Mouse (Mus musculus): ENCODE results near the gene Phyhipl. TPM values are rescaled to one million over a fixed set of nuclear protein-coding genes. Genes with fewer than 3 reads are reported as not detected.

Gene Phyhipl
- total RNA-seq, 2 experiments from 2014 or later, result 193 to 208 TPM

DNA sequence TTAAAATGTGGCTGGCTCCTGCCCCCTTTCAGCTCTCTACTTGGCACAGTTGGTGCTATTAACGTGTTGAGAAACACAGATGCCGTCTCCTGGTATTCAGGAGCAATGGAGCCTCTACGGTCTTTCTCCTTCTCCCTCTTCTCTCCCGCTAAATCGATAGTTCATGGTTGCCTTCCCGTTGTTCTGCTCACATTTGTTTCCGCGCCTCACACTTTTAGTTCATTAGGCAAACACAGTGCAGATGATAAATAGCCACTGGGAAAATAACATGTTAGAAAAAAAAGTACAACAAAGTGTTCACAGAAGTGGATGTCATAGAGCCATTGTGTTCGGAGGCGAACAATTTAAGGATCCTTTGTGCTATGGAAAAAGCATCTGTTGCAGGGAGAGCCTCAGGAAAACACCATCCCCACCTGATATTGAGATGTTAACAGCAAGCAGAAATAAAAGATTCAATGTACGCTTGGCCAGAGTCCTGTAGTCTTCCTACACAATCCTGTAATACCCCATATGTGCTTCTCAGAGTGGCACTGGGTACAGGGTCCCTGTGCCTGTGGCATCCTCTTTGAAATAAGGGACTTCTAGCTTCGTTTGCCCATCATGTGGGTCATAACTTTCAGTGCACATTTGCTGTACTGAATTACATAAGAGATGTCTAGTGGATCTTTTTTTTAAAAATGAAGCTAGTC, 18.0 kb downstream of the Phyhipl start:
- DNase-seq (ENCODE audit: low spot score in 2 of 2), result no peak

DNA sequence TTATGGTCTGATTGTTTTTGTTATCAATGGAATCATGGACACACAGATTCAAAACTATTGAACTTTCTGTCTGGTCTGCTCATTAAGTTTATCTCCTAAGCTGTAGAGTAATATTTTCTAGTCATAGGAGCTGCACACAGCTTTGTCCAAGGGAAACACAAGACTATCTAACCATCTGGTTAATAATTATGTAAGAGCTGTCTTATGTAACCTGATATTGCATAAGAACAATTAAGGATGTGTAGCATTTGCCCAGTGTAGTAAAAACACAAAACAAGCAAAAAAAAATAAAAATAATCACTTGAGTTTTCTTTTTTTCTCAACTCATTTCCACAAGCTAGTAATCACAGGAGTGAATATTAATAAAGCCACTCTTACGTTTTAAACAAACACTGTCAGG, 20.5 kb downstream of the Phyhipl start:
- DNase-seq (ENCODE audit: low spot score in 2 of 2), result no peak

DNA sequence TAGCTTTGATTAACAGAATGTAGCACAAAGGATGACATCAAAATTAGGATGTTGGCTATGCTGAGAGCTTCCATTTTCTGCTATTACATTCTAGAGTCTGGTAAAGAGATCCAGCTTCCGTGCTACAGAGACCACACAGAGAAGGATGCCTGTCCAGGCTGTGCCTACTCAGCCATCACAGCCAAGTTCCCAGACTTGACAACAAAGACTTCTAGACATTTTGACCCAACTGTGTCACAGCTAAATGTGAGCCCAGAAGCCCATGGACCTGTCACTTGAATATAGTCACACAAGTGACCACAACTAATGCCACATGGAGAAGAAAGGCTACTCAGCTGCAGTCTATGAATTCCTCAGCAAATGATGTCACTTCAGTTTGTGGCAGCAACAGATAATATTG, 24.6 kb downstream of the Phyhipl start:
- DNase-seq (ENCODE audit: low spot score in 2 of 2), result no peak

DNA sequence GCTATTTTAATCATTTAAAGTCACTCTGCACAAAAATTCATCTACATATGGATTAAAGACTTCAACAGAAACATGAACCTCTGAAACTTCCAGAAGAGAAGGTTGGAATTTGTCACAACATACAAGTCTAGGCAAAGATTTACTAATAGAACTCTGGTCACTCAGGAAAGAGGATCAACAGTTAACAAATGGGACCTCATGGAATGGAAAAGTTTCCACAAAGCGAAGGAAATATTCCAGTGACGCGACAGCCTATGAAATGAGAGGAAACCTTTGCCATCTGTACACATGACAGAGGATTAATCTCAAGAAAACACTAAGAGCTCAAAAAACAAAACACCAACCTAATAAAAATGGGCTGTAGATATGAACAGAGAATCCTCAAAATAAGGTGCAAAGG, 32.3 kb downstream of the Phyhipl start:
- no peak for DNase-seq (ENCODE audit: low spot score in 2 of 2)

DNA sequence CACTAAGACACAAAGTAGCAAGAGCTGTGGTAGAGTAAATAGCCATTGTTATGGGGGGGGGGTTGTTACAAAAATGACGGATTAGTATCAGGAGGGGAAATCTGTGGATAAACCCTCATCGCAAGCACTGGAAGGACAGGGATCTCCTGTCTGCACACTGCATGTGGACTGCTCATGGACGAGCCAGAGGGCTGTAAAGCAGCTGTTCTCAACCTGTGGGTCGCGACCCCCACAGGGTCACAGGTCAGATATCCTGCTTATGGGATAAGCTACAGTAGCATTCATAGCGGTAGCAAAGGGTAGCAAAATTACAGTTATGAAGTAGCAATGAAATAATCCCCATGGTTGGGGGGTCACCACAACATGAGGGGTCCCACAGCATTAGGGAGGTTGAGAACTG, 39.4 kb downstream of the Phyhipl start:
- no peak for DNase-seq (ENCODE audit: low spot score in 2 of 2)

DNA sequence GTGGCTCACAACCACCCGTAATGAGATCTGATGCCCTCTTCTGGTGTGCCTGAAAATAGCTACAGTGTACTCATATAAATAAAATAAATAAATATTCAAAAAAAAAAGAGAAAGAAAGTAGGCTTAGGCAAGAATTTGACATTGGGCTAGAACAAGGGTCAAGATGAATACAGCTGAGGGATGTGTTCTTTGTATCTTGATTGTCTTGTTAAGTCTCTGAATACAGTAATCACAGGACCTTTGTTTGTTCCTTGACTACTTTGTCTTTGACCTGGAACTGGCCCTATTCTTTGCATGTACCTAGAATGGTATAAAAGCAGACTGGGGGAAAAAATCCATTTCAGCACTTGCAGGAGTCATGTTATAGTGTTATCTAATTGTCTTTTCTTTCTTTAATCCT, 44.1 kb downstream of the Phyhipl start:
- no peak for DNase-seq (ENCODE audit: low spot score in 2 of 2)

DNA sequence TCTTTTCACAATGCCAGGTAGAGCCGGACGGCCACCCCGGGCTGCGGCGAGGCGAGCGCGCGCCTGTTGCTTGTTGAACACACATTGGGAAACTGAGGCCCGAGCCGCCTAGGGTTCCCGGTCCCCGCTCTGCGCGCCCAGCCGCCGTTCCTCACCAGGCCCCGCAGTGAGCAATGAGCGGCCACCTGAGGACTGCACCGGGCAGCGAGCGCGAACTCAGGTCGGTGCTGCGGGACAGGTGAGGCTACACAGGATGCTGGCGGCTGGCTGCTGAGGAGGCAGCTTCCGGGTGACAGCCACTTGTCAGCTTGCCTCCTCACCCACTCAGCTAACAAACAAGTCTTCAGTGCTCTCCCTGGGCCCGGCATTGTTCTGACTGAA, 55.9 kb downstream of the Phyhipl start:
- DNase-seq (ENCODE audit: low spot score in 2 of 2), result no peak

DNA sequence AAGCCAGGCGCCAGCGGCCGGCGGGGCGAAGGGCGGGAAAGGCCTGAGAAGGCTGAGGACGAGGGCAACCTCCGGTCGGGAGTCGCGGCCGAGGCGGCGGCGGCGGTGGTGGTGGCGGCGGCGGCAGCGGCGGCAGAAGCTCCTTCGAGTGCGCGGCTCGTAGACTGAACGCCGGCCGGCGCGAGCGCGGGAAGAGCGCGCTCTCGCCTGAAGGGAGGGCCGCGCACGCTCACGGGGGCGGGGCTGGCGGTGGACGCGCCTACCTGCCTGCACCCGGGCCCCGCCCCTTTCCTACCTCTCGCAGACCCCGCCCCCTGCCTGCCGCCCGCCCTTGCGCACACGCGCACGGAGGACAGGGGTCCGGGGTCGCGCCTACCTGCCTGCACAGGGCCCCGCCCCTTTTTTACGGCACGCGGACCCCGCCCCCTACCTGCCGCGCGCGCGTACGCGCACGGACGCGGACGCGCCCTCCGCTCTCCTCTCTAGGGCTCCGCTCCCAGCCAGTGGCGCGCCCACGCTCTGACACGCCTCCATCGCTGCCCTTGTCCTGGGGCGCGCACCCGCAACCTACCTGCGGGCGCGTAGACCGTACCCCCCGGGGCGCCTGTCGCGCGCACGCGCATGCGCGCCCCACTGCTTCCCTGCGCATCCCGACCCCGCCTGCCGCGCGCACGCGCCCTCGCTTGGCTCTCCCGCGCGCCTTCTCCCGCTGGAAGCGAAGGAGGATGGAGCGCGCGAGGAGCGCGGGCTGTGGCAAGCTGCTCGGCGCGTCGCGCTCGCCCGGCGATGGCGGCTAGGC, 56.4 kb downstream of the Phyhipl start:
- DNase-seq (ENCODE audit: low spot score in 2 of 2), result peak; percentile 88 to 93

DNA sequence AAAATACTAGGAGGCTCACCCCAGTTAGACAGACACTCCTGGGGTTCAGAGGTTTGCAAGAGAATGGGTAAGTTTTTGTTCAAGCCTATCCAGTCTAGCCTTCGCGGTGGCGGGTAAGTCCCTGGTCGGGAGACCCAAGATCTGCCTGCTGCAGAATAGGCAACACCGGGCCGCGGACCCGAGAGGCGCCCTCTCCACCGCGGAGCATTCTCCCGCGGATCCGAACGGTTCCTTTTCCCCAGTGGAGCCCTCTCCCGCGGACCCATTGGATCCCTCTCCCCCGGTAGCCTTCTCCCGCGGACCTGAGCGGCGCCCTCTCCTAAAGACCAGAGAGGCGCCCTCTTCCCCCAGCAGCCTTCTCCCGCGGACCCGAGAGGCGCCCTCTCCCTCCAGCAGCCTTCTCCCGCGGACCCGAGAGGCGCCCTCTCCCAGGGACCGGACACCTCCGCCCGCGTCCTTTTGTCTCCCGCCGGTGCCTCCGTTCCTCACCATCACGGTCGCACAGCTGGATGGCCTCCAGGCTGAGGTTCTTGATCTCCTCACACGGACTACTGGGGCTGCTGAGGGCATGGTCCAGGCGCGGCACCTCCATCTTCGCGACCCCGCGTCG, 57.1 kb downstream of the Phyhipl start:
- peak in 1 of 2 experiments; percentile 58 for DNase-seq (ENCODE audit: low spot score in 2 of 2)

DNA sequence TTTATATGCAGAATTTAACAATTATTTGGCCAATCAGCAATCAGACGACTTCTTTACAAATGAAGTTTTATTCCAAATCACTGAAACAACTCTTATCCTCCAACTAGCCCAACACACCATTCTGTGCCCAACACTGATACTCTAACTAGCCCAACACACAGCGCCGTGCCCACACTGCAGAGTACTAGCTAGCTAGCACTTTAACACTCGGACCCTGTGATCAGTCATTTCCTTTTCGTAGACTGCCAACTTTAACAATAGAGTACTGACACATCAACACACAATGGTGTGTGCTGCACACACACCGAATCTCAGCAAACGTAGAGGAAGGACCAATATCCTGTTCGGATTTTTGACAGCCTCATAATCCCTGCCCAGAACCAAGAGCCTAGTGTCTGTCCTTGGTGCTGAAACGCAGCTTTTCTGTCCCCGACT, 57.7 kb downstream of the Phyhipl start:
- DNase-seq (ENCODE audit: low spot score in 2 of 2), result peak in 1 of 2 experiments; percentile 43

DNA sequence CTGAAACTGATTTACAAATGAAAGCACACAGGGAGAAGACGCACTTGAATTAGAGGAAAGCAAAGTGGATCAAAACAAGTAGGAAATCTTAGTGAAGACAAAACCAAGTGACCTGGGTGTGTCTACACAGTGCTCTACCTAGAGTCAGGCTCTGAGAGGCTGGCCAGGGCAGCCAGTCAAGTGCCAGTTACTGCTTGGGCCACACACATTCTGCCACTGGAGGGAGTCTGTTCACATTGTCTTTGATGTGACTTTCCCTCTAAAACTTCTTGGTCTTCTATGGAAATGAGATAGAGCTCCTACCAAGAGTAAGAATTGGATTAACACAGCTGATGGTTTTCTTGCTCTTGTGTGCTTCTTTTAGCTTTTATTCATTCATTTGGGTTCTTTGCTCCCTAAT, 61.8 kb downstream of the Phyhipl start:
- DNase-seq (ENCODE audit: low spot score in 2 of 2), result peak in 1 of 2 experiments; percentile 44

DNA sequence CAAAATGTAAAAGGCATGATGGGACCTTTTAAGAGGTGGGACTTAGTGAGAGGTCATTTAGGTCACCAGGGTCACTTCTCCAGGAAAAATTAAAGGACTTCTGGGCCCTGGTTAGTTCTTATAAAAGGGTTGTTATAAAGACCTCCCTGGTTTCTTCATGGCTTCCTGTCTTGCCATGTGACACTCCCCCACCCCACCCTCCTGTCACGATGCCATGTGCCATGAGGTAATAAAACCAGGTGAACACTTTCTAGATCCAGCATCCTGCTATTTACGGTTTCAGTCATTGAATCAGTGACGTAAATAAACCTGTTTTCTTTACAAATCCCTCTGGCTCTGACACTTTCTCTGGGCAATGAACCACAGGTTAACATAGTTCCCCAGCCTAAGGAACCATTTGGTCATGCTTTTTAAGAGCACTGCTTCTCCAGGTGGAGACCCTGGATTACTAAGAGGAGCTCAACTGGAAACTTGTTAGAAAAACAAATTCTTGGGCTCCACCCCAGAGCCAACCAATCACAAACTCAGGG, 68.8 kb downstream of the Phyhipl start:
- no peak for DNase-seq (ENCODE audit: low spot score in 2 of 2)

DNA sequence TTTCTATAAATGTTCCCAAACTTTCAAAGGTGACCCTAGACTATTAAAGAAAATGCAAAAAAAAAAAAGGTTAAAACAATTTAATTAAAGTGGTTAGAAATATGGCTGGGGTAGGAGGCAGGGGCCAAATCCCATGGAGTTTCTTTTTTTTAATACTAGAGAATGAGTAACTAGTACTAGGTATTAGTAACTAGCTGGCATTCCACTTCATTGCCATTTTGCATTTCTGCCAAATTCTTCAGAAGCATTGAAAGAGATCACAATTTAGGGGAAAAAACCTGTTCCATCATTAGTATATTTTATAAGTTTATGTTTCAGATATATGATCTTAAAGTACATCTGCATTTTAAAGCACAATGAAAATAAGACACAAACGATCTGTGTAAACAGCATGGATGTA, 71.6 kb downstream of the Phyhipl start:
- DNase-seq (ENCODE audit: low spot score in 2 of 2), result no peak

DNA sequence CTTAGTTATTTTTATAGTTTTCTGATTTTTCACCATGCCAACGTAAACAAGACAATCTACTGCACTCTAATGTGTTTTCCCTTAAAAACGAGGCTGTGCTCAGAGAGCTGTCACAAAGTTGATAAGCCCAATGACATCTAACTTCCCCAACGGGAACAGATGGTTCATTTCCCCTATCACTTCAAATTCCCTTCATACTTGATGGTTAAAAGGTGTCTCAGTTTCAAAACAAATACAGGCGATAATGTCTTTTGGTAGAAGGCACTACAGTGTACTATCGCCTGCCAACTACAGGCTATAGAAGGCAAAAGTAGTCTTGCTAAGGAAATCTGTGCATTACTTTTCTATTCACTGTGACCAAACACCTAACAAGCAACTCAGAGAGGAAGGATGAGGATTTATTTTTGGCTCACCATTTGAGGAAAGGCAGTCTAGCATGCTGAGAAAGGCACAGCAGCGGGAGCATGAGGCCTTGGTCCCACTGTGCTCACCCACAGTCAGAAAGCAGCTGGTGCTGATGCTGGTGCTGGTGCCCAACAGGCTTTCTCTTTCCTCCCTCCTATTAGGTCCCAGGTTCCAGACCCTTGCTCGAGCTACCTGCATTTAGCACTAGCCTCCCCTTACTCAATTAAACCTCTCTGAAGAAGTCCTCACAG, 74.1 kb downstream of the Phyhipl start:
- no peak for DNase-seq (ENCODE audit: low spot score in 2 of 2)

DNA sequence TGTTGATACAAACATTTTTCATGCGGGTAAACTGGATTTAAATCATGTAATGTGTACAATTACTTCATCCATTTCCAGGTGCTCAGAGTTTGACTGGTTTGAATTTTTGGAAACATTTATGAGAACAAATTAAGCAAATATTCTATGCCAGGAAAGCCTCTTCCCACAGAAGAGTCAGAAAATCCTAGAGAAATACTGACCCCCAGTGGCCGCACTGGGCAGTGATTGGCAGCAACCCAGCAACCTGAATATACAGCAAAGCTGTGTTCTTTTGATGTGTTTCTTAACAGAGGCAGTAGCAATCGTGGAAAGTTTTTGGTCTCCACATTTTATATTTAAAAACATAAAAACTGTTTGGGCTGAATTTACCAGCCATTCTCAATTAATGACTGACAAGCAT, 92.1 kb downstream of the Phyhipl start:
- peak; percentile 67 to 81 for DNase-seq (ENCODE audit: low spot score in 2 of 2)

DNA sequence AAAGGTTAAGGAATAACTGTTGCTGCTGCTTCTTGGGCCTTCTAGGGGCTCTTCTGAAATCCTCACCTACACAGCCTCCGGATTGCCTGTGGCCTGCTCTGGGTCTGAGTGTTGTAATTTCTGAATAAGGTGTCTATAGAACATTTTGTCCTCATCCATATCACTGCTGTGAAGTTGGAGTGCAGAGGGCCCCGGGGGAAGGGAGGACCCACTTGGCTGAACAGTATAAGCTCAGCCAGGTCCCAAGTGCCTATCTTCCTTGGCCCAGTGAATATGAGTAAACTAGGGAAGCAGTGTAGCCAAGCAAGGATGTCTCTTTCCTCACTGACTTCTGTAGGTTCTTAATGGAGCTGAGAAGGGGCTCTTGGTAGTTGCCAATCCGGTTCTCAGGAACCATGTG, 103.2 kb downstream of the Phyhipl start:
- DNase-seq (ENCODE audit: low spot score in 2 of 2), result no peak

DNA sequence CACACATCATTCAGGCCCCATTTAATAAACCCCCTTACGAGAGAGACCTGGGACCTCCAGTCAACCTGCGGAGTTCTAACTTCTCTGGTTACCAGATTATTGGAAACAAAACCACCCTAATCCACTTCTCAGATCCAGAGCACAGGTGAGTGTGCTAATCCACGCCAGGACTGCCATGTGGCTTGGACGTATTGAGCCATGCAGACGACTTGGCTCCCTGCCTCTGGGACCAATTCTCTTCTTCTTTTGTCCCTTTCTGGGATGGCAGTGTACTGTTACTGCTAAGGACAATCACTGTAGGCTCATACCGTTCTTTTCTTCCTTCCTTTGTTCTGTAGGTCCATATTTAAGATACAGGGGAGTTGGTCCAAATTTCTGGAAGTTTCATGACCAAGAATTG, 112.9 kb downstream of the Phyhipl start:
- no peak for DNase-seq (ENCODE audit: low spot score in 2 of 2)

DNA sequence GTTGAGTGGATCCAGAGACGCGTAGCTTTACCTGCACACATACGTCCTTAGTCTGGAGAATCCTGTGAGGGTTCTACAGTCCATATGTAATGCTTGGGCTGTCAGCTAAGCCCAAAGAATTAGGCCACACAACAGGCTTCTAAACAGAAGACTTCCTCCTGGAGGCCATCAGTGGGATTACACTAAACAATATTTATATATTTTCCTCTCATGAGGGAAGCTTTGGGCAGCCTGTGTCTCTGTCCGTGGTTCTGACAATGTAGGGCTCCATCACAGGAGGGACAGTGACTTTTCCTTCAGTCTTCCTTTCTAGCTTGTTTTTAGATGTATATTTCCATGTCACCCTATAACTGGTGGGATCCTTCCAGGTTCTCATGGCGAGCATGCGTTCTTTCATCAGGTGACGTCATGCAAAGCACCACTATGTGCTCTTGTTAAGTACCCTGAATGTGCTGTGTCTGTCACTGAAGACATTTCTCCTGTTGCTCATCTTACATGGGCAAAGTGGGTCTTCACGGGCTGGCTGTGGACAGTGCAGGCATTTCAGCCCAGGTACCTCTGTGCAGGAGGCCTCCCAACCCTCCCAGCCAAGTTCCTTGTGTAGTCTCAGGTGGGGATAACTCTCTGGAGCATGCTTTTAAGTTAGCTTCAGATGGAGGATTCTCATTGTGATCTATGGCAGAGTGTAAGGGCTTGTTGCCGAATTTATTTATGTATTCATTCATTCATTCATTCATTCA, 115.1 kb downstream of the Phyhipl start:
- DNase-seq (ENCODE audit: low spot score in 2 of 2), result no peak

DNA sequence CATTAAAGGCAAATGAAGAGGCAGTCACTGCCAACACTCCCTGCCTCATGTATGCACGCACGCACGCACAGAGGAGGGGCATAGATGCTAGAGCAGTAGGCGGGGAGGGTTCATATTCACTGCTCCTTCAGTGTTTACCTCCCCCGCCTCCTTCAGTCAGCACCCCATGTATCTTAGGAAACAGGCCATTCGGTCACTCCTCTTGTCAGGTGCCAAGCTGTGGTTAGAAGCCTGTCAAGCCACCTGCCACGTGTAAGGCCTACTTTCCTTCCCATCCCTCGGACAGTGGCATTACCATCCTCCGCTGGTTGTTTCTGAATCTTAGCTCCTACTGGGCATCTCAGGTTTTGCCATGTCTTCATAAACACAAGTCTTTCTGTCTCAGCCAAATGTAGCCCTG, 116.5 kb downstream of the Phyhipl start:
- no peak for DNase-seq (ENCODE audit: low spot score in 2 of 2)

DNA sequence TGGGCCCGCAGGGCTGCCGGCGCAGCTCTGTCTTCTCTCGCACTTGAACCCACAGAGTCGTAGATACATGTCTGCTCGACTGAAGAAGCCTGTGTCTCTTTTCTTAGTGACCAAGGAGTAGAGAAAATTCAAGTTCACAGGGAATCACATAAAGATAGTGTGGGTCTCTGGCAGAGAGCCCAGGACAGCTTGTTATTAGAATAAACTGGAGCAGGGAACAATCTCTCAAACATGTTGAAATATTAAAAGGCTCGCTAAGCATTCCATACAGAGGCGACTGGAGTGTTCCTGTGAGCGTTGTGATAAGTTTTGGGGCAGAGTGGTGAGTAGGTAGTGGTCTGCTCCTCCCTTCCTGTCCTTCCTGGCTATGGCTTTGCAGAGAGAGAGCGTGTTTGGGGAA, 118.1 kb downstream of the Phyhipl start:
- no peak for DNase-seq (ENCODE audit: low spot score in 2 of 2)

DNA sequence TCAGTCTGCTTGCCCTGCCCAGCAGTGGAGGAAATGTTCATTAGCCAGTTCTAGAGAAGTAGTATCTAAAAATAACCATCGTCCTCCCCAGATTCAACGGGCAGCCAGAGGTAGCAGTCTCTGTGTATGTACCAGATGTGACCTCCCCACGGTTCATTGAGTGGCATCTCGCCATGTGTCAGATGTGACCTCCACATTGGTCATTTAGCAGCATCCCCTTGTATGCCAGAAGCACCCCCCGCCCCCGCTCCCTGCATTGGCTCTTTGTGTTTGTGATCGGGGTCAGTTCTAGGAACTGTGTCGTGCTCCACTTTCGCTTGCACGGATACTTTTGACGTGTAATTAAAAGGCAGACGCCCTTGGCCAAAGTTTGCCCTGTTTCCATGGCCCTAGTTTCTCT, 120.4 kb downstream of the Phyhipl start:
- DNase-seq (ENCODE audit: low spot score in 2 of 2), result no peak
